Mouse (Mus musculus): ENCODE data around the gene Tmco4.

- TF ChIP-seq GATA1 (IDR thresholded peaks at IDR 0.05; ENCODE audit: low read length) (no peak), TAL1 (IDR thresholded peaks at IDR 0.05; ENCODE audit: low read length) (no peak)
Measured at GRCm38 (mm10) chr4:138975194-138975593, 2.5 kb downstream of the Tmco4 start.

Data from erythroblast, embryonic 14.5 days (primary cell).